Mouse (Mus musculus) hindlimb bud, embryonic 11.5 days (tissue): ENCODE results near the gene Pramef8.
"Not testable (repeated sequence)": the region's sequence is repeated elsewhere in the genome, so short reads cannot be mapped to it uniquely, and the experiment has no call there.

Experiments used
- DNase-seq: peaks from one replicate; pipeline ENCODE4 v3.0.0-alpha.2; 2012; ENCODE audit warnings: low read depth, low spot score; ENCODE audit errors: extremely low spot score

Pramef8 gene

GRCm38 (mm10) chr4:143412219-143413092 lies at the start of gene Pramef8:
Gene Pramef8 (plus strand): TSS chr4:143412426.
- peak; percentile 94 for DNase-seq

DNA sequence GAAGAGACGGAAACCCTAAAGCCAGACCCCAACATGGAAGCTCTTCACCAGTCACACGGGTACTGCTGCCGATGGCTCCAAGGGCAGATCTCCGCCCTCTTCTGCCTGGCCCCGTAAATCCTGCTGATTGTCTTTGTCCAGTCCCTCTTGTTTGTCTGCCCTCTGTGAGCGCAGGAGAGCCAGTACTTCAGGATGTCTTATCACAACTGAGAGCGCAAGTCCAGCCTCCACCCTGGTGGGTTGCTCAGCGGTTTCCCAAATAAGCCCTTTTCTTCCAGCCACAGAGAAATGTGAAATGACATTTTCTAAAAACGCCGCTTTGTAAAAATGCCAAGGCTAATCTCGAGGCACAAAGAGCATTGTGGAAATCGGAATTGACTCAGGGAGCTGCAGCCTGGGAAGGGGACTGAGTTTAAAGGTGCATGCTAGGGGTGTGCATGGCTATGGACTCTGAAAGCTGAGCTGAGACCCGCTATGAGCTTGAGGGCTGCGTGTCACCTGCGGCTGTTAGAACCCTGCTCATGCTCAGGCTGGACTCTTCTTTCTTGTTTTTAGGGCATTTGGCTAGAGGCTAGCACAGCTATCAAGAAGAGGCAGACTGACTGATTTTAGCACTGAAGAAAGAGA lies 45.7 kb upstream of the Pramef8 start:
- no peak for DNase-seq

DNA sequence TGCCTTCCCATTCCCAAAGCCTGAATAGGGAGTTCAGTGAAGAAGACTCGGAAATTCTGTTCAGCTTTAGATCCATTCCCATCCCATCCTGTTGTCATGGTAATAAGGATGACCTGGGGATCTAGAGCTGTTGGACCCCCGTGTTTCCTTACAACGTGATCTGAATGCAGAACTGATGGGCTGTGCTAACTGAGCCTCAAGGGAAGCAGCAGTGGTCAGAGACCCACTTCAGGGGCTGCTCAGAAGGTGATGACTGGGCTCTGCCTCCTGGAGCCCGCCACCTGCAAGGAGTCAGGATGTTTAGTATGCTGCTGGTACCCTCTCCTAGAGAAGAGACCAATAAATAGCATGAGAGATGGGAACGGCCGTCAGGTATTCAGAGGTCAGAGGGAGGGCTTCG lies 32.7 kb upstream of the Pramef8 start:
- no peak for DNase-seq

- DNase-seq = no peak
Observed at GRCm38 (mm10) chr4:143379931-143380715, 32.1 kb upstream of the Pramef8 start.

- no peak for DNase-seq
Observed at GRCm38 (mm10) chr4:143380716-143381004, 31.6 kb upstream of the Pramef8 start.

- DNase-seq = no peak
Observed at GRCm38 (mm10) chr4:143382163-143382562, 30.1 kb upstream of the Pramef8 start.

- DNase-seq = no peak
Observed at GRCm38 (mm10) chr4:143383646-143384045, 28.6 kb upstream of the Pramef8 start.

- no peak for DNase-seq
Observed at GRCm38 (mm10) chr4:143388955-143389702, 23.1 kb upstream of the Pramef8 start.

GRCm38 (mm10) chr4:143394181-143394580 lies 18.0 kb upstream of the Pramef8 start, which contains the start of gene Pramel1:
Gene Pramel1 (plus strand): TSS chr4:143394428.
- no peak for DNase-seq

DNA sequence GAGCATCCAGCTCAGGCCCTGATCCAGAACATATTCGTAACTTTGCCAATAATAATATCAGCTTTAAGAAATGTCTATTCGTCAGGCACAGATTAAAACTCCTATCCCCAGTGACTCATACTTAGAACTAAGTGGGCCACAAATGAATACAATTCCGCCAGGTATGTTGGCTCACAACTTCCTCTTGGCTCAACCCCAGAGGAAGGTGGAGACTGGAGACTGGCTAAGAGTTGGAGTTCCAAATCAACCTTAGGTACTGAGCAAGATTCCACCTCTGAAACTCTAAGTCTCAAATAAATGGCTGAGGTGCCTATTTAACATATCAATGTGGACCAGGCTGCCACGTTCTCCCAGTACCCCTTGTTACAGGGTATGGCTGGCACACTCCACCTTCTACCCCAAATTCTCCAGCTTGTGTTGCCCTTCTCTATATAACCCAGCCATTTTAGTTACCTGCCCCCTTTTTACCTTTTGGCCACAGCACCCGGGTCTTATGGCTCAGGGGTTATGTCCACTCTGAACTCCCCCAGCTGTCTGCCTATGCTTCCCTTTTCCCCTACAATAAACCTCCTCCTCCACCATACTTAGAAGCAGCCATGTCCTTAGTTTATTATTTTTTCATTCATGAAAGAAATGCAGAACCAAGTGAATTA lies 534 bp upstream of the Pramef8 start:
- no peak for DNase-seq

DNA sequence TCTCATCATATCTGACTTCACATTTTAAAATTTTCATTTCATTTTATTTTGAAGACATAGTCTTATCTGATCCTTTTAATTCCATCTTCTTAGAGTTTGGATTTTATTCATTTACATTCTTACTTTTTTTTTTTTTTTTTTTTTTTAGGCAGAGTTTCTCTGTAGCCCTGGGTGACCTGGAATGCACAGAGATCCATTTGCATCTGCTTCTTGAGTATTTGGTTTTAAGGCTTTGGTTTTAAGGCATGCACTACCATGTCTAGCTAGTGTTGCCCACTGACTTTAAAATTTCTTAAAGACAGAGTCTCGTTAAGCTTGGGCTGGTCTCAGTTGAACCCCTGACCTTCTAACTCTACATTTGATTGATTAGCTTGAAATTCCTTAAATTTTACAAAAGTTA lies 1.4 kb downstream of the Pramef8 start:
- no peak for DNase-seq

GRCm38 (mm10) chr4:143414121-143414520 lies 1.9 kb downstream of the Pramef8 start:
- DNase-seq = no peak

- not testable (repeated sequence) for DNase-seq
Observed at GRCm38 (mm10) chr4:143426770-143427169, 14.5 kb downstream of the Pramef8 start.

DNA sequence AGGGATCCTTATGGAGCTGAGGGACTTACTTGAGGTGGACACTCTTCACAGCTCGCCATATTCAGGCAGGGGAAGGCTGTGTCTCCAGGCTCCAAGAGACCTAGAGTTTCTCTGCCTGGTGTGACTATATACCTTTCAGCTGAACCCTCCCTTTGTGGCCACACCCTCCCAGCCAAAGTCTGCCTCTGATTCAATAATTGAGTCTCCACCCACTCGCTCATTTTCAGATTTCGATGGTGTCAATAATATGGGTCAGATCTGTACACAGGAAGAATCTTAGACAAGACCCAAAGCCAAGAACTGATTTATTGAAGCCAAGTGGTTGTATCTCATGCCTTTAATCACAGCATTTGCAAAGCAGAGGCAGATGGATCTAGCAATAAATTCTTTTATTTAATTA lies 38.0 kb downstream of the Pramef8 start, which contains the start of gene Oog4:
Gene Oog4, minus strand, starts transcription at position 101 of the 400 bp plus-strand sequence.
- no peak for DNase-seq
